Mouse (Mus musculus): ENCODE measurements at regions not wholly inside any gene's neighbourhood (a gene's known extent, or its start where the extent isn't known, plus 50 kb on each side); places are given as distances from the start of the nearest gene placed in this dataset.

DNA sequence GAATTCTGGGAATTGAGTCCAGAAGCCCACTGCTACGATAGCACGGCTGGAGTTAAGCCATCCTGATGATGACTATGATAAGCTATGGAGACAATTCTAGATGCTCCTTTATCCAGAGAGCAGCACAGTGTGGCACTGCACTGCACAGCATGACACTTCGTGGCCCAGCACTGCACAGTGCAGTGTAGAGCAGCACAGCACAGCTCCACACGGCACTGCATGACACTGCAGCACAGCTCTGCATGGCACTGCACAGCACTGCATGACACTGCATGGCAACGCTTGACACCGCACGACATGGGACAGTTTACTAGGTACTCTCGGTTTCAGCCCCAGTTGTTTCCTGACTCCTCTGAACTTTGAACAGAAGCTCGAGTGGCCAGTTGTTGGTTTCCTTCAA, 523.1 kb downstream of the Etnk1 start:
- TF ChIP-seq CTCF (IDR thresholded peaks at IDR 0.05; ENCODE audit: low read depth, low read length) = no peak
- no peak for TF ChIP-seq POLR2A (IDR thresholded peaks at IDR 0.05; ENCODE audit: borderline replicate concordance, low read depth, low read length)
